Comparison of ENCODE assay signal across 22 mouse cellular contexts in genomic region chr7:142548706-142549105, GRCm38 (mm10). TPM values are rescaled to one million over a fixed set of nuclear protein-coding genes. Genes with fewer than 3 reads are reported as not detected.
DNase-seq lines count a peak whose midpoint lies in the region; ATAC-seq and TF ChIP-seq lines count a peak whose summit lies in the region.
"Had no signal": no experiment of that assay in that cellular context is flagged by ENCODE, and none has a peak within 500 bp of the region (broad histone marks: within the 10 kb centered on the region; RNA-seq: fewer than 3 reads in every experiment).

No protein-coding gene starts in this region.

- ATAC-seq in forebrain, embryonic 16.5 days: no peak
- ATAC-seq in kidney, embryonic 14.5 days (ENCODE audit: low FRiP score, low TSS enrichment): no peak
- no peak for ATAC-seq in embryonic facial prominence, embryonic 11.5 days (replicated peaks; ENCODE audit: insufficient number of reproducible peaks, low FRiP score, low TSS enrichment, low read depth)
- no peak for ATAC-seq in limb, embryonic 14.5 days (ENCODE audit: low FRiP score, low read depth)
- ATAC-seq: intestine, postnatal 0 days had no signal

- no peak overlapping the region for H3K4me3 ChIP-seq in forebrain, embryonic 10.5 days
- no peak overlapping the region for H3K4me3 ChIP-seq in forebrain, embryonic 16.5 days (replicated peaks; ENCODE audit: low read length)
- H3K4me3 ChIP-seq in kidney, embryonic 14.5 days (ENCODE audit: low read length): no peak overlapping the region
- no peak overlapping the region for H3K4me3 ChIP-seq in embryonic facial prominence, embryonic 11.5 days (ENCODE audit: low read depth, low read length)
- no peak overlapping the region for H3K4me3 ChIP-seq in limb, embryonic 14.5 days (replicated peaks; ENCODE audit: low read length)
- H3K4me3 ChIP-seq: forebrain, embryonic 12.5 days; liver, embryonic 15.5 days; megakaryocyte, embryonic 14.5 days; neural tube, embryonic 13.5 days had no signal

- H3K4me2 ChIP-seq in forebrain, embryonic 16.5 days (ENCODE audit: low read length): no peak overlapping the region
- no peak overlapping the region for H3K4me2 ChIP-seq in kidney, embryonic 14.5 days (replicated peaks; ENCODE audit: low read depth, low read length)
- H3K4me2 ChIP-seq in embryonic facial prominence, embryonic 11.5 days (ENCODE audit: low read depth, low read length): no peak overlapping the region
- no peak overlapping the region for H3K4me2 ChIP-seq in limb, embryonic 14.5 days (replicated peaks; ENCODE audit: low read depth, low read length, severe bottlenecking)
- H3K4me2 ChIP-seq: forebrain, embryonic 12.5 days; hindbrain, embryonic 14.5 days; liver, embryonic 15.5 days; neural tube, embryonic 13.5 days had no signal

- H3K4me1 ChIP-seq in forebrain, embryonic 10.5 days: peaks cover 70% of the 10 kb centered on the region
- no peaks in the 10 kb centered on the region for H3K4me1 ChIP-seq in forebrain, embryonic 16.5 days (replicated peaks; ENCODE audit: control insufficient read depth, insufficient read depth, low read length)
- peaks cover 51% of the 10 kb centered on the region for H3K4me1 ChIP-seq in kidney, embryonic 14.5 days (ENCODE audit: control insufficient read depth, insufficient read depth, low read length)
- peaks cover 31% of the 10 kb centered on the region for H3K4me1 ChIP-seq in embryonic facial prominence, embryonic 11.5 days (ENCODE audit: control insufficient read depth, insufficient read depth, low read length)
- peaks cover 66% of the 10 kb centered on the region for H3K4me1 ChIP-seq in limb, embryonic 14.5 days (ENCODE audit: control insufficient read depth, insufficient read depth, low read length)
- H3K4me1 ChIP-seq: megakaryocyte, embryonic 14.5 days had no signal

- no peak for TF ChIP-seq POLR2A in limb, embryonic 14.5 days (IDR thresholded peaks at IDR 0.05; ENCODE audit: borderline replicate concordance, extremely low read depth, insufficient read depth, insufficient read length)

- H3K9ac ChIP-seq in forebrain, embryonic 16.5 days (replicated peaks; ENCODE audit: low read depth, low read length): no peak overlapping the region
- no peak overlapping the region for H3K9ac ChIP-seq in kidney, embryonic 14.5 days (ENCODE audit: low read depth, low read length)
- no peak overlapping the region for H3K9ac ChIP-seq in embryonic facial prominence, embryonic 11.5 days (replicated peaks; ENCODE audit: low read length)
- no peak overlapping the region; the same call in 1 of the 2 replicates for H3K9ac ChIP-seq in limb, embryonic 14.5 days (ENCODE audit: low read depth, low read length, severe bottlenecking)
- H3K9ac ChIP-seq: forebrain, embryonic 12.5 days; hindbrain, embryonic 14.5 days; liver, embryonic 15.5 days; neural tube, embryonic 13.5 days had no signal

- no peak for DNase-seq in forebrain, embryonic 10.5 days (ENCODE audit: extremely low spot score, low spot score)
- no peak for DNase-seq in kidney, adult 9 months
- DNase-seq in embryonic facial prominence, embryonic 11.5 days (ENCODE audit: low spot score): no peak
- DNase-seq in limb, embryonic 14.5 days (ENCODE audit: low spot score): no peak
- no peak for DNase-seq in right cerebral cortex, adult 2 months (ENCODE audit: low spot score in 2 of 2)
- DNase-seq: adrenal gland, postnatal 10 days; cerebellum, adult 11-12 months; heart, postnatal 10 days; kidney, postnatal 4 days; layer of hippocampus, postnatal 36 days; lung, postnatal 10 days; right cerebral cortex, postnatal 4 days; thymus, postnatal 25 days had no signal

- H3K9me3 ChIP-seq in forebrain, embryonic 10.5 days: no peaks in the 10 kb centered on the region
- no peaks in the 10 kb centered on the region for H3K9me3 ChIP-seq in forebrain, embryonic 16.5 days (ENCODE audit: control insufficient read depth, low read length)
- H3K9me3 ChIP-seq in kidney, embryonic 14.5 days (ENCODE audit: control insufficient read depth, low read length): no peaks in the 10 kb centered on the region
- H3K9me3 ChIP-seq in embryonic facial prominence, embryonic 11.5 days (replicated peaks; ENCODE audit: control insufficient read depth, low read length): no peaks in the 10 kb centered on the region
- no peaks in the 10 kb centered on the region for H3K9me3 ChIP-seq in limb, embryonic 14.5 days (ENCODE audit: control insufficient read depth, low read length)
- H3K9me3 ChIP-seq: forebrain, embryonic 12.5 days; liver, embryonic 15.5 days; megakaryocyte, embryonic 14.5 days; neural tube, embryonic 13.5 days had no signal

- H3K27ac ChIP-seq in forebrain, embryonic 10.5 days: peak overlapping the region; percentile 83
- no peak overlapping the region for H3K27ac ChIP-seq in forebrain, embryonic 16.5 days (ENCODE audit: low read length)
- peak overlapping the region; percentile 76 for H3K27ac ChIP-seq in kidney, embryonic 14.5 days (ENCODE audit: low read depth, low read length)
- H3K27ac ChIP-seq in embryonic facial prominence, embryonic 11.5 days (replicated peaks; ENCODE audit: low read depth, low read length): peak overlapping the region; percentile 49
- peak overlapping the region; percentile 82 for H3K27ac ChIP-seq in limb, embryonic 14.5 days (replicated peaks; ENCODE audit: low read depth, low read length)
- H3K27ac ChIP-seq: forebrain, embryonic 12.5 days; hindbrain, embryonic 14.5 days; liver, embryonic 15.5 days; neural tube, embryonic 13.5 days had no signal

- H3K36me3 ChIP-seq in forebrain, embryonic 10.5 days (replicated peaks): 0 out of 2 replicates have a peak, but pooled peaks cover 3% of the 10 kb centered on the region
- H3K36me3 ChIP-seq in forebrain, embryonic 16.5 days (ENCODE audit: control insufficient read depth, insufficient read depth): no peaks in the 10 kb centered on the region
- H3K36me3 ChIP-seq in kidney, embryonic 14.5 days (ENCODE audit: control insufficient read depth, insufficient read depth, low read length): no peaks in the 10 kb centered on the region
- H3K36me3 ChIP-seq in embryonic facial prominence, embryonic 11.5 days (replicated peaks; ENCODE audit: control insufficient read depth, insufficient read depth, low read depth, low read length): no peaks in the 10 kb centered on the region
- H3K36me3 ChIP-seq in limb, embryonic 14.5 days (ENCODE audit: control insufficient read depth, insufficient read depth, low read length): no peaks in the 10 kb centered on the region
- H3K36me3 ChIP-seq: forebrain, embryonic 12.5 days; liver, embryonic 15.5 days had no signal

- 6% methylated on average over 6 of the region's 6 CpGs for WGBS in forebrain, embryonic 10.5 days
- WGBS in forebrain, embryonic 16.5 days: 14% methylated on average over 6 of the region's 6 CpGs
- WGBS in kidney, embryonic 14.5 days: 15% methylated on average over 6 of the region's 6 CpGs
- 17% methylated on average over 6 of the region's 6 CpGs for WGBS in embryonic facial prominence, embryonic 11.5 days
- 12% methylated on average over 6 of the region's 6 CpGs for WGBS in limb, embryonic 14.5 days

- H3K27me3 ChIP-seq in forebrain, embryonic 10.5 days (ENCODE audit: poor library complexity, severe bottlenecking): no peaks in the 10 kb centered on the region
- no peaks in the 10 kb centered on the region for H3K27me3 ChIP-seq in forebrain, embryonic 16.5 days (replicated peaks; ENCODE audit: control insufficient read depth, insufficient read depth, low read length)
- no peaks in the 10 kb centered on the region for H3K27me3 ChIP-seq in kidney, embryonic 14.5 days (ENCODE audit: control insufficient read depth, insufficient read depth, low read length)
- no peaks in the 10 kb centered on the region for H3K27me3 ChIP-seq in embryonic facial prominence, embryonic 11.5 days (ENCODE audit: control insufficient read depth, insufficient read depth, low read length)
- no peaks in the 10 kb centered on the region for H3K27me3 ChIP-seq in limb, embryonic 14.5 days (ENCODE audit: control insufficient read depth, insufficient read depth, low read length)
- H3K27me3 ChIP-seq: forebrain, embryonic 12.5 days; liver, embryonic 15.5 days; neural tube, embryonic 13.5 days had no signal

RNA-seq across cellular contexts. Expression of gene Mrpl23, which starts 16.2 kb away (rescaled TPM):
- polyA plus RNA-seq in forebrain, embryonic 10.5 days (2016; fragmentation: Nextera tagmentation; extraction: Ambion mirVana): 15.8 and 16.1 TPM in 2 replicates
- 16.0 and 23.0 TPM in 2 replicates for polyA plus RNA-seq in forebrain, embryonic 16.5 days (2015; fragmentation: Nextera tagmentation; extraction: Ambion mirVana)
- polyA plus RNA-seq in kidney, embryonic 14.5 days (2014; fragmentation: Nextera tagmentation; extraction: Ambion mirVana): 30.3 and 33.4 TPM in 2 replicates
- polyA plus RNA-seq in embryonic facial prominence, embryonic 11.5 days (2014; fragmentation: Nextera tagmentation; extraction: Ambion mirVana): 16.4 and 17.2 TPM in 2 replicates
- 94.6 and 97.2 TPM in 2 replicates for polyA plus RNA-seq in limb, embryonic 14.5 days (2012; rRNA removed)
- 30.0 and 40.8 TPM in 2 replicates for polyA plus RNA-seq in limb, embryonic 14.5 days (2014; fragmentation: Nextera tagmentation; extraction: Ambion mirVana)

RNA-seq across cellular contexts. Expression of gene Tnnt3, which starts 50.1 kb away (rescaled TPM):
- polyA plus RNA-seq in forebrain, embryonic 10.5 days (2016; fragmentation: Nextera tagmentation; extraction: Ambion mirVana): 0.33 and 1.1 TPM in 2 replicates
- polyA plus RNA-seq in forebrain, embryonic 16.5 days (2015; fragmentation: Nextera tagmentation; extraction: Ambion mirVana): 0.73 and 1.2 TPM in 2 replicates
- polyA plus RNA-seq in kidney, embryonic 14.5 days (2014; fragmentation: Nextera tagmentation; extraction: Ambion mirVana): 3.2 and 3.5 TPM in 2 replicates
- polyA plus RNA-seq in embryonic facial prominence, embryonic 11.5 days (2014; fragmentation: Nextera tagmentation; extraction: Ambion mirVana): 1.5 and 2.8 TPM in 2 replicates
- polyA plus RNA-seq in limb, embryonic 14.5 days (2012; rRNA removed): 42.5 and 114 TPM in 2 replicates
- polyA plus RNA-seq in limb, embryonic 14.5 days (2014; fragmentation: Nextera tagmentation; extraction: Ambion mirVana): 101 and 183 TPM in 2 replicates
- polyA plus RNA-seq: testis, adult 2 months had no signal
